Mouse (Mus musculus): Measurements from ENCODE around the gene Inafm2.

GRCm38 (mm10) chr2:118791591-118792258, 46.2 kb downstream of the Inafm2 start:
- TF ChIP-seq POLR2A (IDR thresholded peaks at IDR 0.05; ENCODE audit: low read depth, low read length): no peak
- no peak for TF ChIP-seq CTCF (IDR thresholded peaks at IDR 0.05; ENCODE audit: extremely low read depth, insufficient read depth, insufficient read length, insufficient replicate concordance)

All from spleen, adult 2 months (tissue).